Mouse (Mus musculus): ENCODE measurements around the gene Nfkbil1.

DNA sequence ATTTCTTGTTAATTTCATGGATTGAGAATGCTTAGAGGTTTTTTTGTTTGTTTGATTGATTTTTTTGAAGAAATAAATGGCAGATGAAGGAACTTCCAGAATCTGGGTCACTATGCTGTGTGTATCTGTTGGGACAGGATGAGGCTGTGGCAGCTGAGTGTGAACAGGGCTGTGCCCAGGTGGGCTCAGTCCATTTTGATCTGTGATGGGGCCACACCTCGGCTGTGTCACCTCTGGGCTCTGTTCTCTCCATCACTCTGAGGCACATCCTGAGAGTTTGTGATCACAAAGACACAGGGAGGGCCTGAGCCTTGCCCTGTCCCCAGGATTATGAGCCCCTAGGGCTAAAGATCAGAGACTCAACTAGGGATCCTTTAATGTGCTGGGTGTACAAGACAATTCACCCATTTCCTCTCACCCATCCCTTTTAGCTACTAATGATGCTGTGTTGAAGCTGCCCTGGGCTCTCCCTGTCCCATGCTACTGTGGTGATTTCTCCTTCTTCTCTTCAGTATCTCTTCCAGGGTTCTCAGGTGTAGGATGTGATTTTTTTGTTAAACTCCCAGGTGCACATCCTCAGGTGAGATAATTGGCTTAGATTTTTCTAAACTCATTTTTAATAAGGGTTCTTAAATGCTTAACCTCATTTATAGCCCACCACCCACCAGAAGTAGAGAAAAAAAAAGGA, 32.0 kb upstream of the Nfkbil1 start:
- TF ChIP-seq POLR2A (IDR thresholded peaks at IDR 0.05; ENCODE audit: low read depth, low read length) (no peak), CTCF (IDR thresholded peaks at IDR 0.05; ENCODE audit: extremely low read depth, insufficient read length, insufficient replicate concordance, low read depth, low read length) (no peak)
